Mouse (Mus musculus) intestine, embryonic 14.5 days (tissue): Measurements from ENCODE around the gene Rere. TPM values are rescaled to one million over a fixed set of nuclear protein-coding genes. Genes with fewer than 3 reads are reported as not detected.

Source experiments
- ATAC-seq: fragments of 200-750 bp; cut with Nextera tagmentation; replicated peaks from 2 replicates; pipeline ENCODE4 v1.8.0; 2017; ENCODE audit warnings: low read depth, moderate number of reproducible peaks, moderate TSS enrichment, moderate library complexity; ENCODE audit not compliant: low FRiP score, low TSS enrichment
- DNase-seq: peaks from one replicate; pipeline ENCODE4 v3.0.0-alpha.2; 2018; ENCODE audit warnings: low spot score
- H3K27ac ChIP-seq: fragments of 300-500 bp; sonication (generic); 2 replicates; pipeline ENCODE4 v1.5.1; 2014; ENCODE audit warnings: low read depth, mild to moderate bottlenecking, control low read depth
- H3K27me3 ChIP-seq: fragments of 300-500 bp; sonication (generic); replicated peaks from 2 replicates; pipeline ENCODE4 v1.6.1; 2014; ENCODE audit warnings: low read length, control low read depth; ENCODE audit not compliant: control insufficient read depth, insufficient read depth
- H3K36me3 ChIP-seq: fragments of 300-500 bp; sonication (generic); 2 replicates; pipeline ENCODE4 v1.6.1; 2014; ENCODE audit warnings: low read length, control low read depth; ENCODE audit not compliant: control insufficient read depth, insufficient read depth
- H3K4me1 ChIP-seq: fragments of 300-500 bp; sonication (generic); replicated peaks from 2 replicates; pipeline ENCODE4 v1.6.1; 2014; ENCODE audit warnings: low read length, control low read depth, mixed read lengths; ENCODE audit not compliant: control insufficient read depth, insufficient read depth
- H3K4me2 ChIP-seq: fragments of 300-500 bp; sonication (generic); 2 replicates; pipeline ENCODE4 v1.6.1; 2014; ENCODE audit warnings: low read length
- H3K4me3 ChIP-seq: fragments of 300-500 bp; sonication (generic); 2 replicates; pipeline ENCODE4 v1.5.1; 2014; ENCODE audit warnings: low read depth, low read length, control low read depth, mixed read lengths
- H3K9ac ChIP-seq: fragments of 300-500 bp; sonication (generic); 2 replicates; pipeline ENCODE4 v1.6.1; 2014; ENCODE audit warnings: mild to moderate bottlenecking, low read length
- H3K9me3 ChIP-seq: fragments of 300-500 bp; sonication (generic); 2 replicates; pipeline ENCODE4 v1.6.1; 2016; ENCODE audit warnings: low read length, control low read depth; ENCODE audit not compliant: control insufficient read depth
- WGBS: fragments of 180-500 bp; shearing (Covaris S2); extraction: QIAGEN DNeasy Blood & Tissue Kit; methylation state at CpG from one replicate; pipeline ENCODE4 v1.1.7; 2014; 5-methylcytosine and 5-hydroxymethylcytosine counted together
- polyA plus RNA-seq: library from polyadenylated mRNA; unstranded; fragments of >200 nt; fragmentation: Nextera tagmentation; extraction: Ambion mirVana; gene quantifications from 2 replicates; pipeline ENCODE4 v1.2.1, GENCODE M21; 2014

Gene Rere
- polyA plus RNA-seq, 1 experiment from 2014 or later: 38.0 TPM

DNA sequence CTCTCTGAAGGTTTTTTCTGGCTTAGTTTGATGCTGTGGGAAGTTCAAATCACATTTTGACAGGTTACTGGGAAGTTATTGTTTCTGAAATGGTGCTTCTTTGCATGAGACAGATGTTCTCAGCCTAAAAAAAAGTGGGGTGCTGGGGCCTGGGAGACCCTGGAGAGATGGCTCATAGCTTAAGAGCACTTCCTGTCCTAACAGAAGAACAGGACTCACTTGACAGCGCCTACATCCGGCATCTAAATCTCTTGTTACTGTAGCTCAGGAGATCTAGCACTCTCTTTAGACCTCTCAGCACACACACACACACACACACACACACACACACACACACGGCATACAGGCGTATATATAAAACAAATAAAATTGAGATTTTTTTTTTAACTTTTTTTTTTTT, 291.5 kb downstream of the Rere start:
- DNase-seq (no peak), ATAC-seq (no peak)
- Histone ChIP-seq H3K4me3 (no peak overlapping the region), H3K9me3 (no peaks in the 10 kb centered on the region), H3K27me3 (no peaks in the 10 kb centered on the region), H3K4me2 (0 out of 2 replicates have a peak overlapping the region, but pooled peaks have one; percentile 20), H3K27ac (no peak overlapping the region), H3K36me3 (peaks cover 8% of the 10 kb centered on the region; the same call in 1 of the 2 replicates), H3K4me1 (peaks cover 59% of the 10 kb centered on the region), H3K9ac (no peak overlapping the region)
- 81% methylated on average over 4 of the region's 4 CpGs for WGBS

DNA sequence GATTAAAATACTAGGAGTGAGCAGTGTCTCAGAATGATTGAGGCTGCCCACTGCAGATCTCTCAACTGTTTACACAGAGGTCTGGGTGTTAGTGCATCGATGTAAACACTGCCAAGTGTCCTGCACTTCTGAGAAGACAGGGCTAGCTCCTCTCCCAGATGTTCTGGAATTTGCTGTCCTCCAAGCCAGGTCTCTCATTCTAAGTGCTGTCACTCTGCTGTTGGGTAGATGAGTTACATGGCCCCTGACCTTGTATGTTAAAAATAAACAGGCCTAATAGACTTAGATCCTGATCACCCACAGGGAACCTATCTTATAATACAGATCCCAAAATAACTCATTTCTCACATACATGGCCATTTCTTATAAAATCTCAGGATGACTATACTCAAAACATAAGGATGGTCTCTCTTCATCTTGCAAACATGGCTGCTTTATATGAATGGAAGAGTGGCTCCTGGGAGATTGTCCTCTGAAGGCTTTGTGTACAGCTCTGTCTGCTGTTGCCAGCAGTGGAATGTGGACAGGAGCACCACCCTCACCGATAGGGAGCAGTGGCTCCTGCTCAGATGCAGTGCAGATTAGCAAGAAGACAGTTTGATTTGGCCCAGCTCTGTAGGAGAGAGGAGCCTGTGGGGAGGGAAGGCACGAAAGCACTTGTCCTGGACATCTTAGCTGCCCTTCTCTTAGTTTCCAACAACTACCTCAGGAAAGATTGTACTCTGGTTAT, 294.1 kb downstream of the Rere start:
- no peak overlapping the region for H3K4me2 ChIP-seq
- H3K9me3 ChIP-seq: no peaks in the 10 kb centered on the region
- ATAC-seq (no peak), DNase-seq (no peak)
- no peak overlapping the region for H3K9ac ChIP-seq
- H3K27me3 ChIP-seq: no peaks in the 10 kb centered on the region
- H3K4me3 ChIP-seq: no peak overlapping the region
- H3K27ac ChIP-seq: peak overlapping the region; percentile 38; the same call in 1 of the 2 replicates
- H3K4me1 ChIP-seq: peaks cover 50% of the 10 kb centered on the region
- WGBS: 25% methylated on average over 3 of the region's 3 CpGs
- H3K36me3 ChIP-seq: peaks cover 8% of the 10 kb centered on the region; the same call in 1 of the 2 replicates

DNA sequence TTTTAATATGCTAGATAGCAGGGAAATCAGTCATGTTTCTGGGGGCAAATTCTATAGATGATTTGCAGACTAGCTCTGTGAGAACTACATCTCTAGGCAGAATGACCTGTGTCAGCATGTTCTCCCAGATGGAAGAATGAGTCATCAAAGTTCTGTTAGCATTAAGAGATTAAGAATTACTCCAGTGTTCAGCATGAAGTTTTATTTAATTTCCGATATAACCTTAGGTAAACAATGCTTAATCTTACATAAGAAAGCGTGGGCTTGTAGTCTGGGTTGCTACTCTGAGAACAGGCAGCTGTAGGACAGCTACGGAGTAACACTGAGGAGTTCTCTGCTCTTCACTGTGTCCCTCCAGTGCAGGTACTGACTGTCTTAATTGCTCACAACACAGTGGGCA, 294.9 kb downstream of the Rere start:
- 0 out of 2 replicates have a peak overlapping the region, but pooled peaks have one; percentile 38 for H3K27ac ChIP-seq
- DNase-seq: no peak
- H3K9ac ChIP-seq: no peak overlapping the region
- no peaks in the 10 kb centered on the region for H3K9me3 ChIP-seq
- H3K36me3 ChIP-seq: 0 out of 2 replicates have a peak, but pooled peaks cover 8% of the 10 kb centered on the region
- H3K4me3 ChIP-seq: no peak overlapping the region
- peaks cover 42% of the 10 kb centered on the region for H3K4me1 ChIP-seq
- ATAC-seq: no peak
- no peak overlapping the region for H3K4me2 ChIP-seq
- WGBS: 20% methylated on average over 3 of the region's 3 CpGs
- H3K27me3 ChIP-seq: no peaks in the 10 kb centered on the region

DNA sequence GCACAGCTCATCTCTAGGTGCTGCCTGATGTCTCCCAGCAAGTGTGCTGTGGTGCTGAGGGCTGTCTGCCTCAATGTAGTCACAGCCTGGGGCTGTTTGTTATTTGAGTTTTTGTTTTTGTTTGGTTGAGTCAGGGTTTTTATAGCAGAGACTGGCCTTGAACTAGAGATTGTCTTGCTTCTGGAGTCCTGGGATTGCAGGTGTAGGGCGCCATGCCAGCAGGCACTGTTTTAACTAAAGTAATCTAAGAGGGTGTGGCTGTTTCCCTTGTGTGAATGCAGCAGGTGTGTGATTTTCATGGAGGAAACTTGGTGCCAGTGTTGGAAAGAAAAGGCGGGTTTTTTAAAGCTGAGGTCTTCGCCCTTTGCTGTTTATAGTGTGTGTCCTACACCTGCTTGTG, 296.6 kb downstream of the Rere start:
- ATAC-seq: no peak
- 91% methylated on average over 3 of the region's 3 CpGs for WGBS
- no peaks in the 10 kb centered on the region for H3K27me3 ChIP-seq
- no peak overlapping the region for H3K27ac ChIP-seq
- no peaks in the 10 kb centered on the region for H3K9me3 ChIP-seq
- no peak overlapping the region for H3K4me3 ChIP-seq
- H3K9ac ChIP-seq: no peak overlapping the region
- no peak overlapping the region for H3K4me2 ChIP-seq
- DNase-seq: no peak
- H3K36me3 ChIP-seq: 0 out of 2 replicates have a peak, but pooled peaks cover 8% of the 10 kb centered on the region
- H3K4me1 ChIP-seq: peaks cover 45% of the 10 kb centered on the region

DNA sequence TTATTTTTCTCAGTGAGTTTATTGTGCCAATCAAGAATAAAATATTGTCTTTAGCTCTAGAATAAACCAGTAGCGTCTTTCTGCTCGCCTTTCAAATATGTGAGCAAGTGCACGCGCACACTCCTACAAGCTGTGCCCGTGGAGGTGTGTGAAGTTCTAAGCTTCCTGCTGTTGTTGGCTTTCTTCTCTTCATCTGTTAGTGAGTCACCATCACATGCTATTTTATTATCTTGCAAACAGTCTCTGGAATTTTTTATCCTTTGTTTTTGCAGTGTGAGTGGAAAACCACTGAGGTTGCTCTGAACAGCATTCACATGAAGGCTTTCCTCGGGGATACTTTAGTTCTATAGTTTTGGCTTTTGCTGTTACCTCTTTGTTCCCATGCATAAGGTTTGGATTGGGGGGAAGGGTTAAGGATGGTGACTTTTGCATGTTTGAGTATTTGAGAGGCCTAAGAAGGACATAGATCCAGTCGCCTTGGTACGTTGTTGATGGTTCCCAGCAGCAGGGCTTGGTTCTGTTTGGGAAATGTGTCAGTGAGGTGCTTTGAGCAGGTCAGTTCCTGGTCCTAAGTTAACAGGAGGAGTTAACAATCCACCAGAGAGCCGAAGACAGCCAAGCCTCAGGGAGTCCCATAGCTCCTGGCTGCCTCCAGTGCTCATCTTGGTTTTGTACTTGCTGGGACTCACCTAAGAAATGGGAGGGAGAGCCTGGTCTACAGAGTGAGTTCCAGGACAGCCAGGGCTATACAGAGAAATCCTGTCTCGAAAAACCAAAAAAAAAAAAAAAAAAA, 300.7 kb downstream of the Rere start:
- no peak overlapping the region for H3K4me3 ChIP-seq
- peak overlapping the region; percentile 87 for H3K27ac ChIP-seq
- H3K4me2 ChIP-seq: no peak overlapping the region
- no peaks in the 10 kb centered on the region for H3K27me3 ChIP-seq
- ATAC-seq (no peak), DNase-seq (no peak)
- H3K9ac ChIP-seq: no peak overlapping the region
- WGBS: 45% methylated on average over 10 of the region's 10 CpGs
- no peaks in the 10 kb centered on the region for H3K9me3 ChIP-seq
- H3K4me1 ChIP-seq: peaks cover 57% of the 10 kb centered on the region
- H3K36me3 ChIP-seq: 0 out of 2 replicates have a peak, but pooled peaks cover 2% of the 10 kb centered on the region

DNA sequence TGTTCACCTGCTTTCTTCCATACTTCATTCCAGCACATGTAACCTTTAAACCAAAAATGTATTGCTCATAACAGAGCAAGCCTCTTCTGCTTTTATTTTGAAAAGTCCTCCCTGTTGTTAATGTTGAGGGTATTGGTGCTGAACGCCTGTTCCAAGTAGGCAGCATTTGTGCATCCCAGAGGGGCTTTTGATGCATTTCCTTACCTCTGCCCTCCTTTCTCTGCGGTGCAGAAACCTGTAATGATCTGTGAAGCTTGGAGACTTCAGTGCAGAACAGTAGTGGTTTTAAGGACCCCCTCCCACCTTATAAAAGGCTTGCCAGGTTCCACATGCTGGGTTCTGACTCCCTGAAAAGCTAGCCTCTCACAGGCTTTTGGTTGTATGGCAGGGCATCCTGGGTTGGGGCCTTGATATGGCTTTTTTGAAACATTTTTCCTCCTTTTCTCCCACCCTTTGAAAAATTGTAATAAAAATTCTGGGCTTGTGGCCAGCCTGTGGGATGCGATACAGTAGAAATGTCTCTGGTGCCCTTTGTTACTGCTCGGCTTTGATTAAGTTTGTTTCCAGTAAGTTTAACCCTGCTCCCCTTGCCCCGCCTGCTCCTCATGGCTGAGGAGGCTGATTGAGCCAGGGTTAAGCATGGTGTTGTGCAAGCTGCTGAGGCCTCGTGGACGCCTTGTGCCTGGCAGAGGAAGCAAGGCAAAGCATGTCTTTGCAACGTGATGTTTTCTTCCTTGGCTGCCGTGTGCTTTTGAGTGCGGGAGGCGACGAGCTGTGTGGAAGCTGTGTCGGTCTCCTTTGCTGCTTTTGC, 301.7 kb downstream of the Rere start:
- Histone ChIP-seq H3K4me3 (no peak overlapping the region), H3K36me3 (no peaks in the 10 kb centered on the region), H3K9ac (peak overlapping the region; percentile 34), H3K4me1 (peaks cover 61% of the 10 kb centered on the region), H3K27ac (peak overlapping the region; percentile 87), H3K9me3 (no peaks in the 10 kb centered on the region), H3K4me2 (peak overlapping the region; percentile 42), H3K27me3 (no peaks in the 10 kb centered on the region)
- peak; percentile 81 for ATAC-seq
- 10% methylated on average over 13 of the region's 13 CpGs for WGBS
- DNase-seq: peak; percentile 76

DNA sequence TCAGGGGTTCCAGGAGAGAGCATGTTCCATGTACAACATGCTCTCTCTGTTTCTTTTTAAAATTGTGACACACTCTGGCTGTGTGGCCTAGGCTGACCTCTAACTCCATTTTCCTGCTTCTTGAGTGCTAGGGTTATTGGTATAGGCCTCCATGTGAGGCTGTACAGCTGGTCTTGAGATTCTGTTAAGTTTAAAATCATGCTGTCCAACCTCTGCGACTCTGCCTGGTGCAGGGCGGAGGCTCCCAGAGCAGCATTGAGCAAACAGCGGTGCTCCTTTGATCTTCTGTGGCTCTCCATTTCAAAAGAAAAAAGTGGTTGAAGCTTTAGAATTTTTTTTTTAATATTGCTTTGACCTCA, 302.3 kb downstream of the Rere start:
- H3K4me3 ChIP-seq: no peak overlapping the region
- H3K27me3 ChIP-seq: no peaks in the 10 kb centered on the region
- DNase-seq: peak; percentile 70
- peak overlapping the region; percentile 42 for H3K4me2 ChIP-seq
- H3K9me3 ChIP-seq: no peaks in the 10 kb centered on the region
- H3K9ac ChIP-seq: peak overlapping the region; percentile 34
- peak overlapping the region; percentile 87 for H3K27ac ChIP-seq
- peaks cover 61% of the 10 kb centered on the region for H3K4me1 ChIP-seq
- WGBS: 26% methylated on average over 3 of the region's 3 CpGs
- ATAC-seq: peak; percentile 83
- no peaks in the 10 kb centered on the region for H3K36me3 ChIP-seq

DNA sequence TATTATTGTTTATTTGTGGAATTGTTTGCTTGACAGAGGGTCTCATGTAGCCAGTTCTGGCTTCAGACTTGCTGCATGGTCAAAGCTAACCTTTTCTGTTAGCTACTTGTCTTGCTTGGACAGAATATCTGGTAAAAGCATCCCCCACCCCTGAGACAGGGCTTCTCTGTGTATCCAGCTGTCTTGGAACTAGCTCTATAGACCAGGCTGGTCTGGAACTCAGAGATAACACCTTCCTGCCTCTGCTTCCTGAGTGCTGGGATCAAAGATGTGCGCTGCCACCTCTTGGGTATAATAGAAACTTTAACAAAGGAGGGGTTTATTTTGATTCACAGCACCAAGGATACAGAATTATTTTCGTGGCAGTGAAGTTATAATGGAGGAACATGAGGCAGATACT, 304.4 kb downstream of the Rere start:
- no peak overlapping the region for H3K9ac ChIP-seq
- 95% methylated on average over 2 of the region's 2 CpGs for WGBS
- H3K4me3 ChIP-seq: no peak overlapping the region
- H3K27ac ChIP-seq: no peak overlapping the region
- no peak for DNase-seq
- H3K9me3 ChIP-seq: no peaks in the 10 kb centered on the region
- H3K4me1 ChIP-seq: peaks cover 74% of the 10 kb centered on the region
- ATAC-seq: no peak
- H3K4me2 ChIP-seq: no peak overlapping the region
- no peaks in the 10 kb centered on the region for H3K27me3 ChIP-seq
- H3K36me3 ChIP-seq: no peaks in the 10 kb centered on the region
